Mouse (Mus musculus): ENCODE results near the gene Mfsd14a.
"Not testable (repeated sequence)": the region's sequence is repeated elsewhere in the genome, so short reads cannot be mapped to it uniquely, and the experiment has no call there.

Mfsd14a gene

DNA sequence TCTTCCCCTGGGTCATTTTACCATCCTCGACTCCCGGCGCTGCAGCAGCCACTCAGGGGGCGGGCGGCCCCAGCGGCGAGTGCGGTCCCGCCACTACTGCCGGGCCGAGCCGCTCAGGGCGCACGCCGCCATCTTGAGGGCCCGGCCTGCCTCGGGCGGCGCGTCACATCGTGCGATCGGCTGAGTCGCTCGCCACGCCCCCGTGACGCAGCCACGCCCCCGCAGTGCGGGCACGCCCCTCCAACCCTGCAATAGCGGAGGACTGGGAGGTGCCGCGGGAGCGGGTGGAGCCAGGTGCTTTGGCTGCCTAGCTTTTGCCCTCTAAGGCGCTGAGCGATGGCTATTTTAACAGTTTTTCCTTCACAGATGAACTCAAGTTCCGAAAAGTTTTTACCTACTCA lies at the start of gene Mfsd14a:
TSS of gene Mfsd14a (minus strand) at position 215 of the 401 bp plus-strand sequence.
- DNase-seq (ENCODE audit: low spot score) = peak; percentile 99

DNA sequence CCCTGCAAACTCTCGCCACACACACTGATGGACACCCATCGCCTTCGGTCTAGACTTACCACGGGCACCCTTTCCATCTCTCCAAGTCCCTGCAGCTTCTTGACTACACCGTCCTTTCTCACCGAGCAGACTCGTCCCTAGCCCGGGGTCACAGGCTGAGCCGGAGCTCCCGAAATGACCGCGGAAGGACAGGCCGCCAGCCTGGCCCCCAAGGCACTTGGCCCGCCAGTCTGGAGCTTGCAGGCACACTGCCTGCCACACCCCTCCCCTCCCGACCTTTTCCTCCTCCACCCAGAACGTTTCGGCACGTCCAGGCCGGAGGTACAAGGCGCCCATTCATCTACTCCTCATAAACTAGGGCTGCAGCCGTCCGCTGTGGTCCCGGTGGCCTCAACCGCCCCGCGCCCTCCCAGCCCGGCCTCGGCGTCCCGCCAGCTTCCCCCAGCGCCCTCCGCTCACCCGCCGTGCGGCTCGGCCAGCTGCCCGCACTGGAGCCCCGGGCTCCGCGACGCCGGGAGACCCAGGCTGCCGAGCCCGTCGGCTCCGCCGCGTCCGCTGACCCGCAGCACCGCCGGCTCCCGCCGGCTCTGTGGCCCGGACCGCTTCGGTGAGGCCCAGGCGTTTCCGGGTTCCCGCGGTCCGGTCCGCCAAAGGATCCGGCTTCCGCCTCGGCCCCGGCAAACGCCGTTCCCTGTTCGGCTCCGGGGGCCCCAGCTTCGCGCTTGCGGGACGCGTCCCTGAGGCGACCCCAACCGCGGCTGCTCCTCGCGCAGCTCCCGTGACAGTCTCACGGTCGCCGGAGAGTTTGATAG lies 49.4 kb upstream of the Mfsd14a start:
- DNase-seq (ENCODE audit: low spot score) = peak; percentile 74

DNA sequence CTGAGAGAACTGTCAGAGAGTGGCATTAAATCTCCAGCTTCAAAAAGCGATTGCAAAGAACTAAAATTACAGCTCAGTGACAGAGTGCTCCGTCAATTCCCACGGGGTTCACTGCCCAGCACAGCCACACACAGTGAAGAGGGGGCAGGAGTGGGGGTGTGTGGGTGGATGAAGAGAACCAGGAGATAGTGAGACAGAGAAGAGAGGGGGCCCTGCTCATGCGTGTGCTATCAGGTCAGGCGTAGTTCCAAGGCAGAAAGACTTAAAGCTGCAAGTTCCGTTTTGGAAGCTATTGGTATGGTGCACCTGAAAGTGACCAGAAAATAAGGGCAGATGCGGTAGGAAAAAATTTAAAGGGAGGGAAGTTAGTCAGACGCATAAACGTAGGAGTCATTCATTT lies 48.5 kb upstream of the Mfsd14a start:
- no peak for DNase-seq (ENCODE audit: low spot score)

DNA sequence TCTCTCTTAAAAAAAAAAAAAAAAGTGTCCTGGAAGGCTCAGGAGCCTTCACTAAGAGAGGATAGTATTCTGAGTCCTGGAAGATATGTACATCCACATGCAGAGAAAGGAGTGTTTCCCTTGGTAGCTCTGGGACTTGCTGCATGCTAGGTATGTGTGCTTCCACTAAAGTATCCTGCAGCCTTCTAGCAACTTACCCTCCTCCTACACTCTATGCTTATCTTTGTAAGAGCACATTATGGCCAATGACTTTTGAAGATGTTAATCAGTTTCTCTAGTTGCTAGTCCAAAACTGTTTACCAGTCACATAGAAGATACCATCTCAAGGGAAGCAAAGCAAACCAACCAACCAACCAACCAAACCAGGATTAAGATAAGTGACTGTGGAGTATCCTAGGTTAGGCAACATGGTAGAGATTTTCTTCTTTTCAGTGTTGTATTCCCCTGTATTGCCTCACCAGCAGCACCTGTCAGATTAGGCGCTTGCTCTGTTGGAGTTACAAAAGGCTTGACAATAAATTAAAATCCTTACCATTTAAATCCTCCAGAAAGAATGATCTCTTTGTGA lies 43.2 kb upstream of the Mfsd14a start:
- DNase-seq (ENCODE audit: low spot score) = no peak

DNA sequence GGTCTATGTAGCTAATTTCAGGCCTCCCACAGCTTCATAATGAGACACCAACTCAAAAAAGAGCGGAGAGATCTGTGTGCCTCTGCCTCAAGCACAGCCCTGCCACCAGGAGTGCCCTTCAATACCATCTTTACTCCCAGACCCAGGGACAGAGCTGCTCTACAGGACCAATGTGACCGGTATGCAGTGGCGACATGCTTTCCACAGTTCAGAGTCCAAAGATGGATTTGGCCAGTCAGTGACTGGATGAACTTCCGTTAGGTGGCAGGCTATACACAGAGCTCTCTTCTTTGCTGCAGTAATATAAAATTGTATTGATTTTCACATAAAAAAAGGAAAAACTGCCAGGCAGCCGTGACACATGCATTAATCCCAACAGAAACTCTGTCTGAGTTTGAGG lies 41.4 kb upstream of the Mfsd14a start:
- no peak for DNase-seq (ENCODE audit: low spot score)

DNA sequence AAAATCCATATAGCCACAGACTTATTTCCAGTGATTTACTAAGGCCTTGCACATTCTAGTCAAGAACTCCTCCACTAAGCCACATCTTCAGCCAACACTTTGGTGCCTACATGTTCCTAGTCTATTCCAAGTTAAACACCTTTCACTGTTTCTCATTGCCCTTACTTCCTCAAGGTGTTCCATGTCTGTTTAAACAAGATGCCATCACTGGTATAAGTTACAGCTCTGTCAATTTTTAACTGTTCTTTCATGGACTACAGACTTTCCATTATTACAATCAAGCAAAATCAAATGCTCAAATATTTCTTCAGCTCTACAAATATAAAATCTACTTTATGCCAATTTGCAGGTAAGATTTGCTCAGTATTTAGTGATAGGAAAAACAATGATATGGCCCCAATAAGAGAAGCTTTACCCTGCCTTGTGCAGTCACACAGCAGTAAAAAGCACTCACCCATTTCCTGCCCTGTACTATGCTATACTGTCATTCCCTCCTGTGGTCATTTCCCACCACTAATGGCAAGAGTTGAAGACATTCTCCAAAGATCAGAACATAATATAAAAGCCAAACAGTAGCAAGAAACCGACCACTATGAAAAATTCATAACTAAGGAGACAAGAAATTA lies 40.3 kb upstream of the Mfsd14a start:
- DNase-seq (ENCODE audit: low spot score) = no peak

DNA sequence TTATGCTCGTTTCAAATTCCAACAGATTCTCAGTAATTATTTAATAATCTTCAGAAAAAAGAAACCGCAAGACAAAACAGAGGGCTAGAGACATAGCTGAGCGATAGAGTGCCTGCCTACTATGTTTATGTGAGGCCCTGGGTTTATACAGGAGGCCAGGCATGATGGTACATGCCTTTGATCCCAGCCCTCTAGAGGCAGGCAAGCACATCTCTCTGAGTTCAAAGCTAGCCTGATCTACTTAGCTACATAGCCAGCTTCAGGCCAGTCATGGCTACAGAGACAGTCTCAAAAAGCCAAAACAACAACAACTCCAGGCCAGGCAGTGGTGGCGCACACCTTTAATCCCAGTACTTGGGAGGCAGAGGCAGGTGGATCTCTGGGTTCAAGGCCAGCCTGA lies 39.1 kb upstream of the Mfsd14a start:
- no peak for DNase-seq (ENCODE audit: low spot score)

DNA sequence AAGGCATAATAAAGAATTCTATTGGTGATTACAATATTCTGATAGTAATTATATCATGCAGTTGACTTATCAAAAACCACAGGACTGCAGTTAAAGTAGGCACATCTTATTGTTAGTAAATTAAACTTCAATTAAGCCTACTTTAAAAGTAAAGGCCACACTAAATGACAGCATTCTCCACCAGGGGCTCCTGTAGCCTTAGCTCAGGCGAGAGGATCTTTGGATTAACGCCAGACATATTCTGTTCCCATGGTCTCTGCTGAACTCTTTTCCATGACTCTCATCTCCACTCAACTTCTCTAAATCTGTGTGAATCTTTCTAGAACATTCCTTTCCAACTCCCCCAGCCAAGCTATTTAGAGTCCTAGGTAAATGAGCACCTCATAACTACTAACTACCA lies 36.3 kb upstream of the Mfsd14a start:
- no peak for DNase-seq (ENCODE audit: low spot score)

DNA sequence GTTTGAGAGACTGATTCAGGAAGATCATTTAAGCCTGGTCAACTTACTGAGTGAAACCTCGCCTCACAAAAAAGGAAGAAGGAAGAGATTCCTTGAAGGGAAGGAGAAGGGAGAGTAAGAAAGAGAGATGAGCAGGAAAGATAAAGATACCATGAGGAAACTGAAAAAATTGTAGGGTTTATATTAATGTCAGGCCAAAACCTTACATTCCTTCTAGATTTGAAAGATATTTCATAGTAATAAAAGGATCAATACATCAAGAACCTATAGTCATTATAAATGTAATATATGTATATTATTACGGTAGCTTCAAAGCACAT lies 33.1 kb upstream of the Mfsd14a start:
- DNase-seq (ENCODE audit: low spot score) = no peak

DNA sequence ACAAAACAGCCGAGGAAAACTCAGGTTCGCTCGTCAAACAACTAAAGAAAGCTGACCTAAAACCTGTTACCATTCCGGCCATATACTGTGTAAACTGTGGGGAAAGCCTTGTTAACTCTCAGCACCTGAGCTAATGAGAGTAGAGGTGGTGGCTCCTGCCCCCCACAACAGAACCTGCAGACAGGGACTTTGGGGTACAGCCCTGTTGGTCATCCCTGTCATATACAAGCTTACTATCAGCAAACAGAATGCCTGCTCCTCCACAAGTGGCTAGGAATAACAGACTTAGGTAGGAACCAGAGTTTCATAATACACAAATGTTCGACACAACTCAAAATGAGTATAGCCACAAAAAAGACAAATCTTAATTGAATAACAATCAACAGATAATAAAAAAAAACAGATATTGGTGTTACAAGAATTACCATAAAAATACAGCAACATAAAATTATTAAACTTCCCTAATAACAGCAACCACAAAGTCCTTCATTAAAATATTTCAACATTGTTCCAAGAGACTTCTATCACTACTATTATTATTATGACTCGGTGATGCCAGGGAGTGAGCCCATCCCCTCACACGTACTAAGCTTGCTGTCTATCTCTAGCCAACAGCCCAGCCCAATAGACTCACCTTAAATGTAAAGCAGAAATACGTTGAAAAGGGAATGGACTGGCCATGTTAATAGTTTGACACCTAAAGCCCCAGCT lies 32.6 kb upstream of the Mfsd14a start:
- no peak for DNase-seq (ENCODE audit: low spot score)

DNA sequence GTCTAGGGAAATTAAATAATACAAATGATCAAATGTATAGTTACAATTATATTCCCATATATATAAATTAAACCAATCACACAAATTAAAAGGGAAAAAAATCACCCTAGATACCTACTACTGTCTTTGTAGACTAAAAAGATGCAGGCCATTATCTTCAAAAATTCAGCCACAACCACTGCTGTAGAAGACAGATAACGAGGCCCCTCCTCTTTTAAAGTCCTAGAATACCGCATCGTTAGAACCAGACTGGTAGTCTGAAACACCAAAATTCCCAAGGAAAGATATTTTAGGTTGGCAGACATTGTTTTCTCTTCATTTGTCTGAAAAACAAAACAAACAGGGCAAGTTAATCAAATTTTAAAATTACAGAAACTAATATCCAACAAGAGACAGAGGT lies 31.8 kb upstream of the Mfsd14a start:
- DNase-seq (ENCODE audit: low spot score) = no peak

DNA sequence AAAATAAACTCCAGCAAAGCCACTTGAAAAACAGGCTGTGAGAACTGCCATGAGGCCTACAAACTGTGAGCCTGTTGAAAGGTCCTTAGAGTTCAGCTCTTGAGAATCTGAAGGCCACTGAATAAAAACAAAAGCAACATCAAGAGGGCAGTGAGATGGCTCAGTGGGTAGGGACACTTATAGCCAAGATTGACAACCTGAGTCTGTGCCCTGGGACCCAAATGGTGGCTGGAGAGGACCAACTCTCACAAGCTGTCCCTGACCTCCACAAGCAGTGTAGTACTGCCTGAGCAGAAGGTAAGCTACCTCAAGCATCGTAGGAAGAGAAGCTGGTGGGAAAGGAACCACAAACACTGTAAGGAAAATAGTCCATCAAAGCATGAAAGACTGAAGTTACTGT lies 18.7 kb upstream of the Mfsd14a start, which contains the start of gene Gm43191:
TSS of gene Gm43191 (minus strand) at position 101 of the 400 bp plus-strand sequence.
- no peak for DNase-seq (ENCODE audit: low spot score)

DNA sequence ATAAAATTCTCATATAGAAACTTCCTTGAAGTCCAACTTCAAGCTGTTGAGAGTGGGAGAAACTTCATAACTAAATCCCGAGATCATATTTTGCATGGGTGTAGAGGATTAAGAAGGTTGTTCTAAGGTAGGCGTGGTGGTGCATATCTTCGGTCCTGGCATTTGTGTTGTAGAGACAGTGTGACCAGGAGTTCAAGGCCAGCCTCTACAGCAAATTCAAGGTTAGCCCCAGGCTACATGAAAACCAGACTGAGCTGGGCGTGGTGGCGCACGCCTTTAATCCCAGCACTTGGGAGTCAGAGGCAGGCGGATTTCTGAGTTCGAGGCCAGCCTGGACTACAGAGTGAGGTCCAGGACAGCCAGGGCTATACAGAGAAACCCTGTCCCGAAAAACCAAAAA lies 1.8 kb upstream of the Mfsd14a start:
- DNase-seq (ENCODE audit: low spot score) = not testable (repeated sequence)

DNA sequence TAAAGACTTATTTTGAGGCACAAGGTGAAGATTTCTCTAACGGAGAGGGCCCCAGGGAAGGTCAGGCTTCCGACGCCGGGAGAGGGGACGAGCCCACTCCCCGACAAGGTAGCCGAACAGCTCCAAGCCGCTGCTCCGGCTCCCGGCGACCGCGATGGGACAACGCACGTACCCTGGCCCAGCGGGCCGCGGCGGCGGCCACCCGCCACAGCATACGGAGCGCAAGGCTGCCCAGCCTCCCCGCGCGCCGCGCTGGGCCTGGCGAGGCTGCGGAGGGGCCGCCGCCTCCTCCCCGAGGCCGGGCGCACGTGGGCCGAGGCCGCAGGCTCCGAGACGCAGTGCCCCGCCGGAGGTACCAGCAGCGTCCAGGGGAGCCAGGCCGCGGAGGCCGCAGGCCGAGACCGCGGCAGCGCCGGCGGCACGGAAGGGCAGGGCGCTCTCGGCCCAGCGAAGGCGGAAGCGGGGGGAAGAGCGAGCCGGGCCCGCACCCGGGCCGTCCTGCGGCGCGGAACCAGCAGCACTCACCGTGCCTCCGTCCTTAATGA lies 535 bp downstream of the Mfsd14a start:
- no peak for DNase-seq (ENCODE audit: low spot score)

DNA sequence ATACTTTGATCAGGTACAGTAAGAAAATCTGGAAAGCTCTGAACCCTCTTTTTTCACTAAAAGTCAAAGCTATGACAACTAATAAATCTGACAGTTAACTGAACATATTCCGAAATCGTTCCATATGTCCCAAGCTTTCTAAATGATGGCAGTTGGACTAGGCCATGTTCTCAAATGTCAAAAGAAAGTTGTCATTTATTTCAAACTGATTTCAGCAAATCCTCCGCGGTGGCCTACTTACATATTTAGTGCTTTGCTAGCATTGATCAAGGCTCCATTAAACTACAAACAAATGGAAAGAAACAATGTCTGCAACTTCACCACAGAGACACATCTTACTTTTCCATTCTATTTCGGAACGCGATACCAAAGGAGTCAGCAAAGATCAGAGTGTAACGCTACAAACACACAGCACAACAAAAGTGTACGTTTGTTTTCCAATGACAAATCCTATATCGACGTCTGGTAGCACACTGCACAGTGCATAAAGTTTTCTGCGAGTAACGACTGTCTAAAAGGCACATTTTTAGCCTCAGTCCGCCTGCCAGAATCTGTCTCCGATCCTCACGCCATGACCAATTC lies 1.1 kb downstream of the Mfsd14a start:
- DNase-seq (ENCODE audit: low spot score) = no peak

DNA sequence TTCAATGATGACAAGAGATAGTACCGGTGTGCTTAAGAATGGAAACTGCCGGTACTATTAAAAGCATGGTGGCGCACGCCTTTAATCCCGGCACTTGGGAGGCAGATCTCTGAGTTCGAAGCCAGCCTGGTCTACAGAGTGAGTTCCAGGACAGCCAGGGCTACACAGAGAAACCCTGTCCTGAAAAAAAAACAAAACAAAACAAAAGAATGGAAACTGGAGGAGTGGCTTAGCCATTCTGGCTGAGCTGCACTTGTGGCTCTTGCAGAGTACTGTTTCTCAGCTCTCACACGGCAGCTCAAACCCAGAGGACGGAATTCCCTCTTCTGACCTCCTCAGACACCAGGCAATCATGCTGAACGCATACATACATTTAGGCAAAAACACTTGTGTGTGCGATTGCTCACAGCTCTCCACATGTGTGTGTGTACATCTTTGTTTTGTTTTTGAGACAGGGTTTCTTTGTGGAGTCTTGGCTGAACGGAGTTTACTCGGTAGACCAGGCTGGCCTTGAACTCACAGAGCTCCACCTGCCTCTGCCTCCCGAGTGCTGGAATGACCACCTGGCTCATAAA lies 2.5 kb downstream of the Mfsd14a start:
- no peak for DNase-seq (ENCODE audit: low spot score)

DNA sequence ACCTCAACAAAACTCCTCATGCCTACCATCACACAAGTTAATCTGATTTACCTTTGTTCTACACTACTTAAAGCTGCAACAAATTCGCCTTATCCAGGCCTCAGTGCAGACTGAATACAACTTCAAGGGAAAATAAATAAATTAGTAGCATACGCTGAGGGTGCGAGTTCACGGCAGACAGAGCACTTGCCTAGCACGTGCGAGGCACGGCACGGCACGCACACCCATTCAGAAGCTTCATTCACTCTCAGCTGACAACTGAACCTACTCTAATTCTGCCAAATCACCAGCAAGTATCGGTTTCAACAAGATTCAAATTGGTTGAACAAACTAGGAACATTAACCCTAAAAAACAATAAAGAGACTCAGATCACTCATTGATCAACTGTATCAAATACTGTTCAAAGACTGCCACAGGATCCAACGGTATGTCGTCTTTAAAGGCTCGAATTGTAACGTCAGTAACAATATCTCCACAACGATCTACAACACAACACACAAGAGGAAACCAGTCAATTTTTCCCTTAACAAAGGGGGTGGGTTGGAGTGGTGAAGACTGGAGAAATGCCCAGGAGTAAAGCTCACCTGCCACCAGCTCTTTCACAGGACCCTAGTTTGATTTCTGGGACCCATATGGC lies 3.4 kb downstream of the Mfsd14a start:
- no peak for DNase-seq (ENCODE audit: low spot score)

DNA sequence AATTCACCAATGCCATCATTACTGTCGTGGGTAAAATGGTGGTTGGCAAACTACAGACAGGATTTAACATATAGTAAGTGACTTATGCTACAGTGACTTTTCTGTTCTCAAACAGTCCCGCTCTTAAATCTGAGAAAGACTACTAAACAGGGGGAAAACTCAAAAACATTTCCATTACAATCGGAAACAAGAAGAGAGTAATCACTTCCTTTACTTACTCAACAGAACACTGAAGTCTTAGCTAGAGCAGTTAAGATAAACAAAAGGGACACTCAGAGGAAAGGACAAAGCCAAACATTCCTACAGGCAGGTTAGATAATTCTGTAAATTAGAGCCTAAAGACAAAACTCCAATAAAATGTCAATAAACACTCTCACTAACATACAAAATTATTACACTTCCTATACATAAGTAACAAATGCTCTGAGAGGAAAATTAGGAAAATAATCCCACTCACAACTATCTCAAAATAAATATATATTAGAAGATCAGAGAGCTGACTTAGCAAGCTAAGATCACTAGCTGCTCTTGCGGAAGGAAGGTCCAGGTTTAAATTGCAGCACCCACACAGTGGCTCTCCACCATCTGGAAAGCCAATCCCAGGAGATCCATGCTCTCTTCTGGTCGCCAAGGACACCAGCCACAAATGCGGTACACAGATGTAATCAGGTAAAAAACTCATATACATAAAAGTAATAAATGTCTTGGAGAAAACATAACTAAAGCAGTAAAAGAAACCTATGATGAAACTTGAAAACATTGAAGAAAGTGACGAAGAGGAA lies 6.1 kb downstream of the Mfsd14a start:
- DNase-seq (ENCODE audit: low spot score) = no peak

DNA sequence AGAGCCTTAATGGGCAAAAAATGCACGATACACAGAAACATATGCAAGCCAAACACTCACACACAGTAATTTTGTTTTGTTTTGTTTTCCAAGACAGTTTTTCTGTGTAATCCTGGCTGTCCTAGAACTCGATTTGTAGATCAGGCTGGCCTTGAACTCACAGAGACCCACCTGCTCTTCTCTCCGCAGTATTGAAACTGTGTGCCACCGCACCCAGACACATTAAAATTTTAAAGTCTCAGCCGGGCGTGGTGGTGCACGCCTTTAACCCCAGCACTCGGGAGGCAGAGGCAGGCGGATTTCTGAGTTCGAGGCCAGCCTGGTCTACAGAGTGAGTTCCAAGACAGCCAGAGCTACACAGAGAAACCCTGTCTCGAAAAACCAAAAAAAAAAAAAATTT lies 8.4 kb downstream of the Mfsd14a start:
- DNase-seq (ENCODE audit: low spot score) = not testable (repeated sequence)

DNA sequence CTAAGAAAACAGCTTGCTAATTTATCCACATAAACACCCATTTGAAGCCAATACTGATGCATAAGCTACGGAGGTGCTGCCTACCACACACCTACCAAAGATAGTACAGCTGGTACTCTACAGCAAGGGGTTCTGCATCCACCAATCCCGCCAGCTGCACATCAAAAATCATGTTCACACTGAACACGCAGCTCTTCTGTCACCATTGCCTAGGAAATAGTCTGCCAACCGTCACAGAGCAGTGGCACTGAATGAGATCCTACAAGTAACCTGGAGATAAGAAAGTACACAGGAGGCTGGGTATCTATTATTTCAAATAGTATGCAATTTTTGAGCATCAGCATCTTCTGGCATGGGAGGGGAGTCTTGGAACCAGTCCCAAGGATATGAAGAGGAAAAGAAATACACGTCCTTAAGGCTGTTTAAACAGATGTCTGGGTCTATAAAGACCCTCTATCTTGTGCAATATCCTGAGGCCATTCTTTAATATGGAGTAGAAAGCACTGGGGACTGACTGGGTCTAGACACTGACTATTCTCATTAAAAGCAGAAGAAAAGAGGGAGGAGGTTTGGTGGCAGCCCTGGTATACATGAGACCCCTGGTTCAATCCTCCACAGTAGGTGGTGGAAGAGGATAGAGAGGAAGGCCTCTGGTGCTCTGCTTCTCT lies 9.1 kb downstream of the Mfsd14a start:
- no peak for DNase-seq (ENCODE audit: low spot score)
